Mouse (Mus musculus) CD4-positive, CD25-positive, alpha-beta regulatory T cell, adult 2 months (primary cell): Measurements from ENCODE around the gene Cers6.

ENCODE experiments used
- DNase-seq: peaks from one replicate; pipeline ENCODE4 v3.0.0-alpha.2; 2012; ENCODE audit warnings: low read depth, low spot score

Cers6 gene

GRCm38 (mm10) chr2:69015172-69015724 lies 154.0 kb downstream of the Cers6 start:
- no peak for DNase-seq

GRCm38 (mm10) chr2:69015822-69016221 lies 154.6 kb downstream of the Cers6 start:
- no peak for DNase-seq

- no peak for DNase-seq
These were observed 157.9 kb downstream of the Cers6 start for GRCm38 (mm10) chr2:69019026-69019565.

- no peak for DNase-seq
These were observed 158.7 kb downstream of the Cers6 start for GRCm38 (mm10) chr2:69019821-69020489.

GRCm38 (mm10) chr2:69020636-69021310 lies 159.5 kb downstream of the Cers6 start:
- DNase-seq = no peak

- no peak for DNase-seq
These were observed 160.3 kb downstream of the Cers6 start for GRCm38 (mm10) chr2:69021516-69021915.

- no peak for DNase-seq
These were observed 163.6 kb downstream of the Cers6 start for GRCm38 (mm10) chr2:69024856-69025255.

GRCm38 (mm10) chr2:69032562-69032961 lies 171.3 kb downstream of the Cers6 start:
- no peak for DNase-seq

GRCm38 (mm10) chr2:69035457-69035856 lies 174.2 kb downstream of the Cers6 start:
- no peak for DNase-seq

GRCm38 (mm10) chr2:69037362-69037761 lies 176.1 kb downstream of the Cers6 start:
- no peak for DNase-seq

- DNase-seq = no peak
These were observed 181.3 kb downstream of the Cers6 start for GRCm38 (mm10) chr2:69042327-69043106.

- DNase-seq = peak; percentile 82
These were observed 182.3 kb downstream of the Cers6 start for GRCm38 (mm10) chr2:69043431-69044118.

- no peak for DNase-seq
These were observed 184.7 kb downstream of the Cers6 start for GRCm38 (mm10) chr2:69045926-69046325.

GRCm38 (mm10) chr2:69047297-69047696 lies 186.1 kb downstream of the Cers6 start:
- no peak for DNase-seq

GRCm38 (mm10) chr2:69047805-69048204 lies 186.6 kb downstream of the Cers6 start:
- no peak for DNase-seq

- no peak for DNase-seq
These were observed 187.9 kb downstream of the Cers6 start for GRCm38 (mm10) chr2:69049179-69049578.

- DNase-seq = no peak
These were observed 188.9 kb downstream of the Cers6 start for GRCm38 (mm10) chr2:69050189-69050588.

GRCm38 (mm10) chr2:69051596-69051995 lies 190.4 kb downstream of the Cers6 start:
- DNase-seq = no peak

- DNase-seq = no peak
These were observed 192.1 kb downstream of the Cers6 start for GRCm38 (mm10) chr2:69053210-69053858.

GRCm38 (mm10) chr2:69054279-69054678 lies 193.0 kb downstream of the Cers6 start:
- no peak for DNase-seq

- DNase-seq = no peak
These were observed 193.9 kb downstream of the Cers6 start for GRCm38 (mm10) chr2:69055174-69055573.
